10 mouse cellular contexts compared by ENCODE assay signal in genomic region chr4:137043799-137044198, GRCm38 (mm10). TPM values are rescaled to one million over a fixed set of nuclear protein-coding genes. Genes with fewer than 3 reads are reported as not detected.
DNase-seq lines count a peak whose midpoint lies in the region; ATAC-seq and TF ChIP-seq lines count a peak whose summit lies in the region.
"Had no signal": no experiment of that assay in that cellular context is flagged by ENCODE, and none has a peak within 500 bp of the region (broad histone marks: within the 10 kb centered on the region; RNA-seq: fewer than 3 reads in every experiment).

No protein-coding gene starts in this region.

- peaks cover 22% of the 10 kb centered on the region for H3K4me1 ChIP-seq in neural tube, embryonic 12.5 days
- peaks cover 31% of the 10 kb centered on the region for H3K4me1 ChIP-seq in kidney, embryonic 16.5 days (ENCODE audit: insufficient read depth, low read length)
- H3K4me1 ChIP-seq in olfactory bulb, adult 2 months (ENCODE audit: control insufficient read depth, insufficient read depth, low read length): peaks cover 29% of the 10 kb centered on the region

- H3K27me3 ChIP-seq in neural tube, embryonic 12.5 days (replicated peaks): no peaks in the 10 kb centered on the region
- H3K27me3 ChIP-seq in kidney, embryonic 16.5 days (ENCODE audit: insufficient read depth, low read length): no peaks in the 10 kb centered on the region
- H3K27me3 ChIP-seq: CH12.LX; liver, embryonic 15.5 days had no signal

- TF ChIP-seq POLR2A in olfactory bulb, adult 2 months (IDR thresholded peaks at IDR 0.05; ENCODE audit: insufficient read depth, low read depth, low read length): no peak

- no peak overlapping the region for H3K4me3 ChIP-seq in neural tube, embryonic 12.5 days
- no peak overlapping the region for H3K4me3 ChIP-seq in kidney, embryonic 16.5 days (ENCODE audit: low read length)
- H3K4me3 ChIP-seq in olfactory bulb, adult 2 months (ENCODE audit: insufficient read depth, low read depth, low read length): peak overlapping the region; percentile 8
- H3K4me3 ChIP-seq: liver, embryonic 15.5 days had no signal

- WGBS in neural tube, embryonic 12.5 days: 61% methylated on average over 11 of the region's 11 CpGs
- 27% methylated on average over 11 of the region's 11 CpGs for WGBS in kidney, embryonic 16.5 days
- 25% methylated on average over 11 of the region's 11 CpGs for WGBS in olfactory bulb, adult 2 months

- no peak for TF ChIP-seq CTCF in olfactory bulb, adult 2 months (IDR thresholded peaks at IDR 0.05; ENCODE audit: insufficient read depth, low read depth, low read length)

- no peak overlapping the region for H3K9ac ChIP-seq in neural tube, embryonic 12.5 days
- peak overlapping the region; percentile 34; the same call in 1 of the 2 replicates for H3K9ac ChIP-seq in kidney, embryonic 16.5 days (replicated peaks; ENCODE audit: low read length)
- H3K9ac ChIP-seq: liver, embryonic 15.5 days had no signal

- ATAC-seq in cerebellum, adult (ENCODE audit: insufficient number of reproducible peaks, low FRiP score, low TSS enrichment): no peak
- ATAC-seq in neural tube, embryonic 12.5 days (ENCODE audit: low FRiP score, low read depth): no peak
- ATAC-seq in kidney, embryonic 16.5 days (ENCODE audit: low FRiP score, low TSS enrichment): no peak

- DNase-seq in cerebellum, postnatal 25 days: peak; percentile 62 to 78
- no peak for DNase-seq in neural tube, embryonic 10.5 days (ENCODE audit: extremely low spot score, low spot score)
- DNase-seq in embryo, embryonic 10.5 days (ENCODE audit: low spot score): no peak
- DNase-seq in embryo, embryonic 11 days: no peak

- H3K9me3 ChIP-seq in neural tube, embryonic 12.5 days: no peaks in the 10 kb centered on the region
- 0 out of 2 replicates have a peak, but pooled peaks cover under 1% of the 10 kb centered on the region for H3K9me3 ChIP-seq in kidney, embryonic 16.5 days (ENCODE audit: low read length)
- H3K9me3 ChIP-seq: liver, embryonic 15.5 days had no signal

- H3K27ac ChIP-seq in neural tube, embryonic 12.5 days: no peak overlapping the region
- H3K27ac ChIP-seq in kidney, embryonic 16.5 days (ENCODE audit: low read length): peak overlapping the region; percentile 15
- H3K27ac ChIP-seq in olfactory bulb, adult 2 months (ENCODE audit: insufficient read depth, low read depth, low read length): peak overlapping the region; percentile 95
- H3K27ac ChIP-seq: liver, embryonic 15.5 days had no signal

- 0 out of 2 replicates have a peak overlapping the region, but pooled peaks have one; percentile 9 for H3K4me2 ChIP-seq in neural tube, embryonic 12.5 days (replicated peaks)
- H3K4me2 ChIP-seq in kidney, embryonic 16.5 days (replicated peaks; ENCODE audit: low read depth, low read length): peak overlapping the region; percentile 3
- H3K4me2 ChIP-seq: liver, embryonic 15.5 days had no signal

- H3K36me3 ChIP-seq in neural tube, embryonic 12.5 days: no peaks in the 10 kb centered on the region
- no peaks in the 10 kb centered on the region for H3K36me3 ChIP-seq in kidney, embryonic 16.5 days (ENCODE audit: insufficient read depth, low read length)
- H3K36me3 ChIP-seq: liver, embryonic 15.5 days had no signal

RNA-seq across cellular contexts. Expression of gene Zbtb40, which starts 4.8 kb away (rescaled TPM):
- polyA plus RNA-seq in neural tube, embryonic 12.5 days (2016; fragmentation: Nextera tagmentation; extraction: Ambion mirVana): 5.5 and 6.3 TPM in 2 replicates
- polyA plus RNA-seq in kidney, embryonic 16.5 days (2015; fragmentation: Nextera tagmentation; extraction: Ambion mirVana): 4.9 and 5.6 TPM in 2 replicates
- not detected in 2 replicates for polyA plus RNA-seq in olfactory bulb, adult 2 months (2012; ENCODE audit: insufficient read depth, insufficient read length, low replicate concordance, missing spikeins)

Comparison
In these comparisons a context has a peak if more than half of its experiments do, and no peak if none do; other contexts are left out.
1. DNase-seq: peak in cerebellum, postnatal 25 days (2 of 2); none in neural tube, embryonic 10.5 days (single experiment), embryo, embryonic 10.5 days (single experiment) and embryo, embryonic 11 days (single experiment).